Mouse (Mus musculus) testis, adult 2 months (tissue): Measurements from ENCODE around the gene 2210010C04Rik.

Experiments
- CTCF ChIP-seq: fragments of 200-500 bp; IDR thresholded peaks from 2 replicates; pipeline ENCODE4 v1.5.1; 2012; ENCODE audit warnings: low read depth, mild to moderate bottlenecking, inconsistent platforms, low read length, moderate library complexity; ENCODE audit not compliant: control insufficient read depth, insufficient read depth, insufficient replicate concordance
- POLR2A ChIP-seq: fragments of 200-500 bp; IDR thresholded peaks from 2 replicates; pipeline ENCODE4 v1.6.1; 2012; ENCODE audit warnings: low read depth, mild to moderate bottlenecking, inconsistent platforms, low read length, moderate library complexity; ENCODE audit not compliant: control insufficient read depth

- TF ChIP-seq CTCF (no peak), POLR2A (no peak)
Observed at GRCm38 (mm10) chr6:41047202-41047601, 11.9 kb upstream of the 2210010C04Rik start.
